Mouse (Mus musculus) brain, embryonic 14.5 days (tissue): ENCODE data around the gene Brca2.

Source experiments
- CTCF ChIP-seq: fragments of 200-500 bp; IDR thresholded peaks from 2 replicates; pipeline ENCODE4 v1.5.1; 2012; ENCODE audit warnings: inconsistent platforms, mild to moderate bottlenecking, moderate library complexity, borderline replicate concordance; ENCODE audit not compliant: insufficient read depth, insufficient read length; ENCODE audit errors: extremely low read depth
- POLR2A ChIP-seq: fragments of 200-500 bp; IDR thresholded peaks from 2 replicates; pipeline ENCODE4 v1.6.1; 2012; ENCODE audit warnings: mild to moderate bottlenecking, inconsistent platforms, borderline replicate concordance; ENCODE audit not compliant: poor library complexity, insufficient read depth, insufficient read length, severe bottlenecking; ENCODE audit errors: extremely low read depth

- TF ChIP-seq POLR2A (no peak), CTCF (no peak)
These were observed 2.8 kb downstream of the Brca2 start for GRCm38 (mm10) chr5:150525239-150525638.
